Mouse (Mus musculus) gastrocnemius, postnatal 10 days (tissue): Measurements from ENCODE around the gene C330021F23Rik. TPM values are rescaled to one million over a fixed set of nuclear protein-coding genes. Genes with fewer than 3 reads are reported as not detected.
"Not testable (repeated sequence)": the region's sequence is repeated elsewhere in the genome, so short reads cannot be mapped to it uniquely, and the experiment has no call there.

Experiments used
- DNase-seq: peaks from one replicate; pipeline ENCODE4 v3.0.0; 2021; ENCODE audit warnings: mixed read lengths
- long read RNA-seq, 2 experiments: library from polyadenylated mRNA; stranded (forward); transcript quantifications; one replicate each; pipeline ENCODE4 v2.0.0; 2021
- total RNA-seq, 2 experiments: library from RNA; stranded (reverse); gene quantifications; 2 replicates each; pipeline ENCODE4 v1.2.3; 2021

The C330021F23Rik gene
- under 1 TPM in 1 of 2 experiments, not detected in 1; 0.21 TPM for total RNA-seq
- long read RNA-seq, experiment 1, result 0 reads
- long read RNA-seq, experiment 2, result 0 reads

DNA sequence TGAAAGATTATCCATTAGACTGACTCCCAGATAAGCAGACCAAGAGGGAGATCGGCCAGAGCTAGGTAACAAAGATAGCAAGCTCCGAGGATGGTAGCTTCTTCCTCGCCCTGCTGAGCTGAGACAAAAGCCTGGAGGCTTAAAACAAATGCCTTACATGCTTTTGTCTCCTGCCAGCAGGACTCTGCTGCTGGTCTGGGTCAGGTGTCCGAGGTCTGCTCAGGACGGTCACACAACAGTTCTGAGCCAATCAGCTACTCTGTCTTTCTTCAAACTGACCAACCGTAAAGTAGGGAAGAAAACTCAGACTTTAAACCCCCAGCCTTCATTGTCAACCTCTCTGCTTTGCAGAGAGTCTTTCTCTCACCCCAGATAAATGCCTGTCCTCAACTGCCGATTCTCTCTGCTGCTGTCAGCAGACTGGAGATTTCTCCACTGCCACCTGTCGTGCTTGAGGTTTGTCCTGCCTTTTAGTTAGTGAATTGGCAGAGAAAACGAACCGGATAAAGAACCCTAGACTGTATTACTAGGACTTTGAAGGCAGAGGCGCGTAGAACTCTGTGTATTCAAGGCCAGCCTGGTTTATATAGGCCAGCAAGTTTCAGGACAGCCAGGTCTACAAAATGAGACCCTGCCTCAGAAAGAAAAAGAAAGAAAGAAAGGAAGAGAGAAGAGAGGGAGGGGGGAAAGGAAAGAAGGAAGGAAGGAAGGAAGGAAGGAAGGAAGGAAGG lies at the start of gene C330021F23Rik:
TSS of gene C330021F23Rik (plus strand) at position 350 of the 731 bp plus-strand sequence.
- no peak for DNase-seq

DNA sequence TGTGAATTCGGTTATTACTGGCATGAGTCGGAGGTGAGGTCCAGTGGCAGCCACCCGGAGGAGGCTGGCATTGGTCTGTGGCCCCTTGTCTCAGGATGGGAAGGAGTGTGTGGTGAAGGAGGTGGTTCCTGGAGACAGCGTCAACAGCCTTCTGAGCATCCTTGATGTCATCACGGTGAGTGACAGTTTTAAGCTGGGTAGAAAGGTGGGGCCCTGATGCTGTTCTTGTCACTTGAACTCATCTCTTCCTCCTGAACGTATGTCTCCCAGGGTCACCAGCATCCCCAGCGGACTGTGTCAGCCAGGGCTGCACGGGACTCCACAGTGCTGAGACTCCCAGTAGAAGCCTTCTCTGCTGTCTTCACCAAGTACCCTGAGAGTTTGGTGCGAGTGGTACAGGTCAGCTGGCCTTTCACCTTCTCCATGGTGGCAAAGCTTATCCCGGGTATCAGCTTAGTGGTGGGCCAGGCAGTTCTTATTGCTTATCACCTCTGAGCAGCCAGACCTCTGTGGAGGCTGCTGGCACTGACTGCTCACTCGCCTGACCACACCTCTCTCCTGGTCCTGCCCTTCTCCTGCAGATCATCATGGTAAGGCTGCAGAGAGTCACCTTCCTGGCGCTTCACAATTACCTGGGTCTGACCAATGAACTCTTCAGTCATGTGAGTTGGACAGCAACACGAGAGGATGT lies 45.6 kb upstream of the C330021F23Rik start:
- DNase-seq, result no peak

DNA sequence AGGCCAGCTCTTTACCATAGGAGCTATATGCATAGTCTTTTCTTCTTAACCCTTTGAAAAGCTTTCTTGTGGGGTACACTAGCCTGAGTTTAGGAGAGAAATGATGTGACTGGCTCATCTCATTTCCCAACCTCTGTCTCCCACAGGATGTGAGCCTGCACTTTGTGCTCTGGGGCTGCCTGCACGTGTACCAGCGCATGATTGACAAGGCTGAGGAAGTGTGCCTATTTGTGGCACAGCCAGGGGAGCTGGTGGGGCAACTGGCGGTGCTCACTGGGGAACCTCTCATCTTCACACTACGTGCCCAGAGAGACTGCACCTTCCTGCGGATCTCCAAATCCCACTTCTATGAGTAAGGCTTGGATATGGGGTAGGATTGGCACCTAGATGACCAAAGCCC lies 37.0 kb upstream of the C330021F23Rik start:
- no peak for DNase-seq

DNA sequence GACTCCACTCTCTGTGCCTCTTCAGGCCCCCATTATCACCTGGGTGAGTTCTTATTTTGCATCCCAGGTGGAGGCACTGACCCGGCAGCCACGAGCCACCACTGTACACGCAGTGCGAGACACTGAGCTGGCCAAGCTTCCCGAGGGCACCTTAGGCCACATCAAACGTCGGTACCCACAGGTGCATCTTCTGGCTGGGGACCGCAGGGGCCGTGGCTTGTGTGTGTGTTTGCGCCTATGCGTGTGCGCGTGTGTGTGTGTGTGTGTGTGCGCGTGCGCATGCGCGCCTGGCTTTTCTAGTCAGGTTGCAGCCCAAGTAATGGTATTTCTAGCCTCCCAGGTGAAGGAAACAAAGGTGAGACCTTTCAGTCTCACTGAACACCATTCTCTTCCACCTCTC lies 35.9 kb upstream of the C330021F23Rik start:
- DNase-seq, result no peak

DNA sequence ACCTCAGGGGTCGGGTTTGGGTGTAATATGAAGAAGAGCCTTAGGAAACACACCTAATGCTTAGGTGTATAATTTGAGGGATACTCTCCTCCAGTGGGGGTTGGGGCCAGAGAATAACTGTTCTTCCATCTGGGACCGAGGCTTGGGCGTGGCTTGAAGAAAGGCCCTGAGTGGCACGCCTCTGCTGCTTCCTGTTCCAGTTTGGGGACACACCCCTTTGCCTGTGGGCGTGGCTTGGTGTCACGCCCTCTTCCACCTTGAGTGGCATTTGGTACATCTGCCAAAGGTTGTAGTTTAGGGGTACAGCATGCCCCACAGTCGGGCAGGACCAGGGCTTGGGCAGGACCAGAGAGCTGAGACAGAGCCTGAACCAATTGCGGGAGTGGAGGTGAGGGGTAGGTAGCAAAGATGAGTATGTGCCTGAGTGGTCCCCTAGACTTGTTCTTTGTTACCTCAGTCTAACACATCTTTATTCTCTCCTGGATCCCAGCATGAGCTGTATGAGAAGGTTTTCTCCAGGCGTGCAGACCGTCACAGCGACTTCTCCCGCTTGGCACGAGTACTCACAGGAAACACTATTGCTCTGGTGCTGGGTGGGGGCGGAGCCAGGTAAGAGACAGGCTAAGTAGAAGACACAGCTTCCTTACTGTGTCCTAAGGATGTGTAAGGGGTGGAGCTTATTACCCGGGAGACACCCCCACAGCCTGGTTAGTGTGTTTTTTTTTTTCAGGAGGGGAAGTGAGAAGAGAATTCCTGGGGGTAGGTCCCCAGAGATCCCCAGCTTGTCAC lies 31.5 kb upstream of the C330021F23Rik start:
- DNase-seq, result no peak

DNA sequence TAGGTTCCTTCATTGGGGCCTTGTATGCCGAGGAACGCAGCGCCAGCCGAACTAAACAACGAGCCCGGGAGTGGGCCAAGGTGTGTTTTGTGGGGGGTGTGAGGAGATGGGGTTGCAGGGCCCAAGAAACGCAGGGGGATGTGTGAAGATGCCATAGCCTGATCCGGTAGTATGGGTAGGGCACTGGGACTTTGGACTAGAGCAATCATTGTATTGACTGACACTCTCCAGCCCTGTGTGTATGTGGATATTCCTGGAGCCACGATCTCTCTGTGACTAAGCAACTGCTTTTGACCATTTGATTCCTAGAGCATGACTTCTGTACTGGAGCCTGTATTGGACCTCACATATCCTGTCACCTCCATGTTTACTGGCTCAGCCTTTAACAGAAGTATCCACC lies 30.9 kb upstream of the C330021F23Rik start:
- DNase-seq, result no peak

DNA sequence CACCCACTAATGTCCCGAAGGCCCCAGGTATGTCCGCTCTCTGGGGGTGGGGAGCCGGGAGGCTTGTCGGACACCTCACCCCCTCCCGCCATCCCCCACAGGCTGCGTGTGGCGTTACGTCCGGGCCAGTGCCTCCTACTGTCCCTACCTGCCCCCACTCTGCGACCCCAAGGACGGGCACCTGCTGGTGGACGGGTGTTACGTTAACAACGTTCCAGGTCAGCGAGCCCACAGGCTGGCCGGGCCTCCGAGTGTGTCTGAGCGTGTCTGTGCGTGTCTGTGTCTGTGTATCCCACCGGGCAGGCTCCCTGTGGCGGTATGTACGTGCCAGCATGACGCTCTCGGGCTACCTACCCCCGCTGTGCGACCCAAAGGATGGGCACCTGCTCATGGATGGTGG lies 30.1 kb upstream of the C330021F23Rik start:
- no peak for DNase-seq

DNA sequence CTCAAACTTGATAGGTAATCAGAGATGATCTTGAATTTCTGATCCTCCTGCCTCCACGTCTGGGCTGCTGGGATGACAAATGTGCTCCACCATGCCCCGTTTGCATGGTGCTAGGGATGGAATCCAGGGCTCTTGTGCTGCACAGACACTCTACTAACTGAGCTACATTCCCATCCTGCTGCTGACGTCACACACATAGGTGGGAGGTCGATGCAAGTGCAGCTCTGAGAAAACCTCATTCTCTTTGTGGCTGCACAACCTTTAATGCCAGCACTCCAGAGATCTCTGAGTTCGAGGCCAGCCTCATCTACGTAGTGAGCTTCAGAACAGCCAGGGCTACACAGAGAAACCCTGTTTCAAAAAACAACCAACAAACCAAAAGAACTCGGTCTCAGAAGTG lies 28.6 kb upstream of the C330021F23Rik start:
- DNase-seq, result no peak

DNA sequence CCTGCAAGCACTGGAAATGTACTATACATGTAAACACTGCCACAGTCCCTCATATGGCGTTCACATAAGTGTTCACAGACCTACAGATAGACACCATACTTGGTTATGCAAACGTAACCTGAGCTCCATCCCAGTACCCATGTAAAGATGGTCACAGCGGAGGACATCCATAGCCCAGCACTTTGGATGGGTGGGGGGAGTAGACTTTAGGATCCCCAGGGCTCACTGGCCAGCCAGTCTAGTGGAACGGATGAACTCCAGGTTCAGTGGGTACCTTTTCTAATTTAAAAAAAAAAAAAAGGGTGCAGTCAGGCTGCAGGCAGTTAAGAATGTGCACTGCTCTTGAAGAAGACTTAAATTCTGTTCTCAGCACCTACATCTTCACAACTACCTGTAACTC lies 27.7 kb upstream of the C330021F23Rik start:
- no peak for DNase-seq

DNA sequence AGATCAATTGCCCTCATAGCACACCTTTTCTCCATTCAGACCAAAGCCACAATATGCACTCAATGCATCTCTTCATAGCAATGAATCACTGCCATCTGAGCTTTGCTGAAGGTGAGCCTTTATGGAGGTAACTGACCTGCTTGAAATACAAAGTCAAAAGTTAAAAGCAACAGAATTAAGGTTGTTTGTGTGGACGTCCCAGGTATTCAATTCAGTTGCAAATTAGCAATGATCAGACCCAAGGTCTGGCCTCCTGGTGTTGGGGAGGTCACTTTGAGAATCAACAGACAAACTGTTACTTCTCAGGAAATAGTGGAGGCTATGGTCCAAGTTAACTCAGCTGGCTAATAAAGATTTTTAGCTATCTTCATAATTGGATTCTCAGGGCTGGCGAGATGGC lies 21.3 kb upstream of the C330021F23Rik start:
- DNase-seq, result no peak

DNA sequence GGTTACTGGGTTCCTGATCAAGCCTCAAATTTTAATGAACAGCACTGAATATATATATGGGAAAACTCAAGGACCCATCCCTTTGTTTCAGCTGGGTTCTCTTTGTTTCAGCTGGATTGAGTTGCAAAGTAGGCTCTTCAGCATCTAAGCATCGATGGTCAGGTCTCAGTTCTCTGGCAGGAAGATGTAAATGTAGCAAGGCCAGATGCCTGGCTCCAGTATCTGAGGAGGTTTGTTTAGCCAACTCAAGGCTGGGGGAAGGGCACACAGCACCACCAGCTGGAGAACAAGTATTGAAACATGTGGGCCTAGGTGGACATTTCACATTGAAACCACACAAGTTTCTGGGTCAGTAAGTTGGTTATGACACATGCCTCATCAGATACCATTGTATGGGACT lies 15.6 kb upstream of the C330021F23Rik start:
- DNase-seq, result no peak

DNA sequence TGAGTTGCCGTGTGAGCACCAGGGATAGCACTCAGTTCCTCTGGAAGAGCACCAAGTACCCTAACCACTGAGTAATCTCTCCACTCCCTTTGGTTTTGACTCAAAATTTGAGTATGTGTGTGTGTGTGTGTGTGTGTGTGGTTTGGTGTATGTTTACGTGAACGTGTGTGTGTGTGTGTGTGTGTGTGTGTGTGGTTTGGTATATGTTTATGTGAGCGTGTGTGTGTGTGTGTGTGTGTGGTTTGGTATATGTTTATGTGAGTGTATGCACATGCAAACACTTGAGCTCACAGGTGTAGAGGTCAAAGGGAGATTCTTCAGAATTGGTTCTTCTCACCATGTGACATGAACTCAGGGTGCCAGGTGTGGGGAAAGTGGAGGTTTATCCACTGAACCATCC lies 11.7 kb upstream of the C330021F23Rik start:
- DNase-seq, result no peak

DNA sequence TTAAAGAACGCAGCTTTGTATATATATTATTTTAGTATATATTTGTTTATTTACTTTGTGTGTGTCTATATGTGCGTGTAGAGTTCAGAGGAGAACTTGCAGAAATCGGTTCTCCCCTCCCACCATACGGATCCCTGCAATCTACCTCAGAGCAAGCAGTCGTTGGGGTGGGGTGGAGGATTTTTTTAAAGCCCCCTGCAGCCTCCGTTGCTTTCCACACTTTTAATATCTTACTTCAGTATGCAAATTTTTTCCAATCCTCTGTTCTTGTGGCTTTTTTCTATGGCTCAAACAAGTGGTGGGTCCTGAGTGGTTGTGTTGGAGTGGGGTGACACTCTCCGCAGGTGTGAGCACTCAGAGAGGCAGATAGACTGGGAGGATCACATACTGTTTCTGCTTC lies 588 bp downstream of the C330021F23Rik start:
- no peak for DNase-seq

DNA sequence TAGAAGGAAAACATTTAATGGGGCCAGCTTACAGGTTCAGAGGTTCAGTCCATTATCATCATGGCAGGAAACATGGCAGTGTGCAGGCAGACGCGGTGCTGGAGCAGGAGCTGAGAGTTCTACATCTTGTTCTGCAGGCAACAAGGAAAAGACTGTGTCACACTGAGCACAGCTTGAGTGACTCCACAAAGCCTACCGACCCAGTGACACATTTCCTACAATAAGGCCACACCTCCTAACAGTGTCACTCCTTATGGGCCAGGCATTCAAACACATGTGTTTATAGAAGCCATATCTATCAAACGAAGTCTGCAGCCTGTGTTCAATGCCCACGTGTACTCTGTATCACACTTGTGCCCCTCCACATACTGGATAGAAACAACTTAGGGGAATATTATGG lies 2.0 kb downstream of the C330021F23Rik start:
- DNase-seq, result no peak

DNA sequence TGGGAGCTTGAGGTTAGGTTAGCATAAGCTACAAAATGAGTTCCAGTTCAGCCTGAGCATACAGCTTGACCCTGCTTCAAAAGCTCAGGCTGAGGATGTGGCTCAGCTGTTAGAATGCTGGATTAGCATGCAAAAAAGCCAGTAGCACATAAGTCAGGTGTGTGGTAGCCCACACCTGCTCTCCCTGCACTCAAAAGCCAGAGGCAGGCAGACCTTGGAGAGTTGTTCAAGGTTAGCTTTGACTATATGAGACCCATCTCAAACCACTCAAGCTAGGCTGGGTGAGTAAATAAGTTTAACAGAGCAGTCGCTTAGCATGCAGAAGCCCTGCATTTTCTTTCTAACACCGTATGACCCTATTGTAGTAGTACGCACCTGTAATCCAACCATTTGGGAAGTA lies 6.8 kb downstream of the C330021F23Rik start:
- DNase-seq, result no peak

DNA sequence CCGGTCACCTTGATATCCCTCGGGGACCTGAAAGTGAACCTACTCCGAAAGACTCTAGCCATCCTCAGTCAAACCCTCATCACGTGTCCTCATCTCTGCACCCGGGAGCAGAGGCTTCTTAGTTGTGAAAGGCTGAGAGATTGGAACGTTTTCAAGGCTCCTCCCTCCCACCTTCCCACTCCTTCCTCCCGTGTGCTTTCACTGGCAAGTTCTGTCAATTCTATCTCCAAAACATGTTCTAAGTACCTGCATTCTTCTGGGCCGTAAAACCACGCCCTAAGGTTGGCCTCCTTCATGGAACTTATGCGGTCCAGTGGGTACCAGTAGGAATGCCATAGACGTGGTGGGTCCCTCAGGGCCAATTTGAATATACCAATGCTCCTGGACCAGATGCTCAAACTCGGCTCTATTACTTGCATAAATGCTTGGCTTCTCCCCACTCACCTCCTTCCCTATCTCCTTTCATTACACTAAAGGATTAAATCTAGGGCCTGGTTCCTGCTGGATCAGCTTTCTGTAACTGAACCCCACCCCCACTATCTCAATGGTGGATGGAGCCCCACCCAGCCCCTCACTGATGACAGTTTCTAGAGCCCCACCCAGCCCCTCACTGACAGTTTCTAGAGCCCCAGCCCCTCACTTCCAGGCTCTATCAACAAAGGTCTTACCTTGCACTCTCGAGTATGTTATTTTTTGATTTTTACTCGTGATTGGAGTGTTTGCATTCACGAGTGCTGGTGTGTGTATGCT lies 8.6 kb downstream of the C330021F23Rik start:
- DNase-seq, result no peak

DNA sequence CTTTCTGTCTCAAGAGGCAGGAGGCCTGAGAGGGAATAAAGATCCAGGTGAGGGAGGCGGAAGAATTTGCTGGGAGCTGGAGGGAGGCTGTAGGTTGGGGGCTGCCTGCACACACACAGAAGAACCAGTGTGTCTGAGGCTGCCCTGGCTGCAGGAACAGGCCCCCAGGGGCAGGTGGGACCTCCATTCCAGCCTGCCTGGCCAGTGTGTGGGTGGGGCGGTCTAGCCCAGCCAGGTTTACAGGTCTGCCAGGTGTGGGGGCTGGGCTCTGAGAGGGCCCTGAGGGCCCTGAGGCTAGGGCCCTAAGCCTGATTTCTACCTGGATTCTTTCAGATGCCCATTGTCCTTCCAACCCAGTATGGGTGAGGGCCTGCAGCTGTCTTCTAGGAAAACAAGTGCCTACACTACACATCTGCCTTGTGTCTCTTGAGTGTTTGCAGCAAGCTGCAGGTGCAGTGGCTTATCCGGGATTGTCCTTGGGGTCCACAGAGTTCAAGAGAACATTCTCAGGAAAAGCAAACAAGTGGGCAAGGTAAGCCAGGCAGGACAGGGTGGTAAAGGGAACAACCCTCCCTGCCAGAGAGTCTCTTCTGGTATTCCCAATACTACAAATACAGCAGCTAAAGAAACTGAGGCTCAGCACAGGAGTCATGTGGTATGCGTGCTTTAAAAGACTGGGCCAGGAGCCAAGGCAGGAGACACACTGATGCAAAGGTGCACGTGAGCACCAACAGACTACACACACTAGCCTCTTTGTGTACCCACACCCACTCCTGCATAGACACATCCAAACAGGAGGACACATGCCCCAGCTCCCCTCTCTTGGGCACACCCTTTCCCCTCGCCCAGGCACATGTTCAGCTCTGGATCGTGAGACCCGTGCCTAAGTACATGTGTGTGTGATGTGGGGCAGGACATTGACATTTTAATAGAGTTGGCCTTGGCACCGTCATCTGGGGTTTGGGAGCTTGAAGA lies 11.9 kb downstream of the C330021F23Rik start:
- no peak for DNase-seq

DNA sequence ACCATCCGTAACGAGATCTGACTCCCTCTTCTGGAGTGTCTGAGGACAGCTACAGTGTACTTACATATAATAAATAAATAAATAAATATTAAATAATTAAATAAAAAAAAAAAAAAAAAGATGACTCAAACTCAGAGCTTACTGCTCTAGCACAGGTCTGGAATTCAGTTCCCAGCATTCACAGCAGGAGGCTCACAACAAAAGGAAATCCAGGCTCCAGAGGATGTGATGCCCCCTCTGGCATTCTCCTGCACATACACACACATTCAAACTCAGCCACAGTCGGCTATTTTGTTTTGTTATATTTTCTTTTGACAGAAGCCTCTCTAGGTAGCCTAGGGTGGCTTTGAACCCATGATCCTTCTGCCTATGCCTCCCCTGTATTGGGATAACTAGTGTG lies 14.2 kb downstream of the C330021F23Rik start:
- DNase-seq, result not testable (repeated sequence)

DNA sequence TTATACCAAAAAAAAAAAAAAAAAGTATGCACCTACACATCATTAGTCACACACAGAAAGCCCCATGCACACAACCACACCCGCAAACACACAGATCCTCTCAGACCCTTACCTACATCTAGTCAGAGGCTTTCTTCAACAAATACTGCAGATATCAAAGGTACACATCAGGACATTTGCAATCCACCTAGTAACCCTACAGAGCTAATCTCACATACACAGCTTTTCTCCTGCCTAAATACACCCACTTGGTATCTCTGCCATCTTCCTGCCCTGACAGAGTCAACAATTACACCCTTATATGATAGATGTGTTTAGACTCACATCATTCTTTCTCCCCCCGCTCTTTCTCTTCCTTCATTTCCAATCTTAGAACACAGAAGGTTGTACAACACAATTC lies 18.7 kb downstream of the C330021F23Rik start:
- DNase-seq, result no peak

DNA sequence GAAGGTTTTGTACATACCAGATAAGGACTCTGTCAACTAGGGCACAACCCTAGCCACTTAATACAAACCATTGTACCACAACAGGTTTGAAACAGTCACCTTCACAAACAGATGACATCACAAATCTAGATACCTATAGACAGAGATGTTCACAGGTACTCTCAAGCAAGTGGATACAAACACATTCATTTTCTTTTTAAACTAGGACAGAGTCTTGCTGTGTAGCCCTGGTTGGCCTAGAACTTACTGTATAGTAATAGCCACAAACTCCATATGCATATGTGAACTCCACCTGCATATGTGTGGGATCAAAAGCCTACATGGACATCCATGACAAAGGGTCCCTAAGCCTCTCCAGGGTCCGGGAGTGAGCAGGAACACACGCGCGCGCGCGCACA lies 19.2 kb downstream of the C330021F23Rik start, which contains the start of gene Camsap3:
TSS of gene Camsap3 (plus strand) at position 301 of the 398 bp plus-strand sequence.
- no peak for DNase-seq
